Mouse (Mus musculus) limb, embryonic 10.5 days (tissue): Measurements from ENCODE around the gene Gm29735. TPM values are rescaled to one million over a fixed set of nuclear protein-coding genes. Genes with fewer than 3 reads are reported as not detected.
"Not testable (repeated sequence)": the region's sequence is repeated elsewhere in the genome, so short reads cannot be mapped to it uniquely, and the experiment has no call there.

Experiments used
- DNase-seq: peaks from one replicate; pipeline ENCODE4 v3.0.0-alpha.2; 2017; ENCODE audit warnings: low spot score
- H3K27ac ChIP-seq: fragments of 300-500 bp; sonication (generic); 2 replicates; pipeline ENCODE4 v1.5.1; 2016; ENCODE audit warnings: mild to moderate bottlenecking
- H3K27me3 ChIP-seq: fragments of 300-500 bp; sonication (generic); 2 replicates; pipeline ENCODE4 v1.6.1; 2016; ENCODE audit warnings: low read depth, mild to moderate bottlenecking; ENCODE audit not compliant: poor library complexity, severe bottlenecking
- H3K36me3 ChIP-seq: fragments of 300-500 bp; sonication (generic); 2 replicates; pipeline ENCODE4 v1.6.1; 2016; ENCODE audit warnings: mild to moderate bottlenecking, moderate library complexity
- H3K4me1 ChIP-seq: fragments of 300-500 bp; sonication (generic); 2 replicates; pipeline ENCODE4 v1.6.1; 2016
- H3K4me3 ChIP-seq: fragments of 300-500 bp; sonication (generic); 2 replicates; pipeline ENCODE4 v1.5.1; 2016; ENCODE audit warnings: mild to moderate bottlenecking, moderate library complexity
- H3K9me3 ChIP-seq: fragments of 300-500 bp; sonication (generic); replicated peaks from 2 replicates; pipeline ENCODE4 v1.6.1; 2016; ENCODE audit warnings: mild to moderate bottlenecking
- WGBS: fragments of 180-500 bp; shearing (Covaris S2); methylation state at CpG from one replicate; pipeline ENCODE4 v1.1.7; 2016; 5-methylcytosine and 5-hydroxymethylcytosine counted together
- polyA plus RNA-seq: library from polyadenylated mRNA; unstranded; fragments of >200 nt; fragmentation: Nextera tagmentation; extraction: Ambion mirVana; gene quantifications from 2 replicates; pipeline ENCODE4 v1.2.1, GENCODE M21; 2016

The Gm29735 gene
- polyA plus RNA-seq = not detected in 2 replicates

GRCm38 (mm10) chr7:142157013-142157412 lies at the start of gene Gm29735:
Gm29735 (minus strand) TSS chr7:142157113.
- not testable (repeated sequence) for H3K27ac ChIP-seq, H3K4me1 ChIP-seq, H3K9me3 ChIP-seq, H3K36me3 ChIP-seq, DNase-seq, H3K27me3 ChIP-seq, H3K4me3 ChIP-seq
- WGBS = 57% methylated on average over 2 of the region's 2 CpGs

GRCm38 (mm10) chr7:142205488-142205887 lies 48.6 kb upstream of the Gm29735 start:
- Histone ChIP-seq H3K4me3 (no peak overlapping the region), H3K27me3 (no peaks in the 10 kb centered on the region), H3K9me3 (no peaks in the 10 kb centered on the region), H3K4me1 (no peaks in the 10 kb centered on the region), H3K27ac (no peak overlapping the region), H3K36me3 (no peaks in the 10 kb centered on the region)
- DNase-seq = no peak

GRCm38 (mm10) chr7:142201064-142201463 lies 44.2 kb upstream of the Gm29735 start, which contains the start of gene Krtap5-3:
Krtap5-3 (plus strand) TSS chr7:142201364.
- no peaks in the 10 kb centered on the region for H3K36me3 ChIP-seq
- no peaks in the 10 kb centered on the region for H3K9me3 ChIP-seq
- no peak within 1 kb of the TSS for H3K4me3 ChIP-seq
- WGBS = 63% methylated on average over 1 of the region's 1 CpGs
- no peak within 1 kb of the TSS for H3K27ac ChIP-seq
- H3K27me3 ChIP-seq = no peaks in the 10 kb centered on the region
- no peak for DNase-seq
- no peaks in the 10 kb centered on the region for H3K4me1 ChIP-seq

- Histone ChIP-seq H3K4me1 (no peaks in the 10 kb centered on the region), H3K27me3 (no peaks in the 10 kb centered on the region), H3K4me3 (no peak overlapping the region), H3K9me3 (no peaks in the 10 kb centered on the region), H3K27ac (no peak overlapping the region), H3K36me3 (no peaks in the 10 kb centered on the region)
- DNase-seq = no peak
- 75% methylated on average over 2 of the region's 2 CpGs for WGBS
Measured at GRCm38 (mm10) chr7:142198748-142199147, 41.8 kb upstream of the Gm29735 start.

GRCm38 (mm10) chr7:142190289-142190688 lies 33.4 kb upstream of the Gm29735 start, which contains the start of gene Gm10153:
Gm10153 (minus strand) TSS chr7:142190389.
- Histone ChIP-seq H3K27ac (no peak within 1 kb of the TSS), H3K27me3 (no peaks in the 10 kb centered on the region), H3K4me1 (no peaks in the 10 kb centered on the region), H3K4me3 (no peak within 1 kb of the TSS), H3K36me3 (no peaks in the 10 kb centered on the region), H3K9me3 (no peaks in the 10 kb centered on the region)
- WGBS = 41% methylated on average over 2 of the region's 2 CpGs
- DNase-seq = no peak

GRCm38 (mm10) chr7:142188156-142188555 lies 31.2 kb upstream of the Gm29735 start:
- Histone ChIP-seq H3K27ac (no peak overlapping the region), H3K27me3 (no peaks in the 10 kb centered on the region), H3K4me1 (no peaks in the 10 kb centered on the region), H3K4me3 (no peak overlapping the region), H3K9me3 (no peaks in the 10 kb centered on the region), H3K36me3 (no peaks in the 10 kb centered on the region)
- WGBS = 76% methylated on average over 2 of the region's 2 CpGs
- no peak for DNase-seq

GRCm38 (mm10) chr7:142181021-142181420 lies 24.1 kb upstream of the Gm29735 start:
- Histone ChIP-seq H3K27ac (no peak overlapping the region), H3K27me3 (no peaks in the 10 kb centered on the region), H3K36me3 (no peaks in the 10 kb centered on the region), H3K4me3 (no peak overlapping the region), H3K9me3 (no peaks in the 10 kb centered on the region), H3K4me1 (no peaks in the 10 kb centered on the region)
- 50% methylated on average over 1 of the region's 1 CpGs for WGBS
- no peak for DNase-seq

- Histone ChIP-seq H3K36me3 (no peaks in the 10 kb centered on the region), H3K4me3 (no peak overlapping the region), H3K9me3 (no peaks in the 10 kb centered on the region), H3K4me1 (no peaks in the 10 kb centered on the region), H3K27ac (no peak overlapping the region), H3K27me3 (no peaks in the 10 kb centered on the region)
- DNase-seq = no peak
- 89% methylated on average over 1 of the region's 1 CpGs for WGBS
Measured at GRCm38 (mm10) chr7:142178685-142179084, 21.8 kb upstream of the Gm29735 start.

GRCm38 (mm10) chr7:142175905-142176304 lies 19.0 kb upstream of the Gm29735 start, which contains the start of gene Krtap5-2:
Krtap5-2 (minus strand) TSS chr7:142176005.
- not testable (repeated sequence) for H3K4me3 ChIP-seq, H3K27ac ChIP-seq, H3K9me3 ChIP-seq, H3K36me3 ChIP-seq, DNase-seq, H3K27me3 ChIP-seq, H3K4me1 ChIP-seq

GRCm38 (mm10) chr7:142169836-142170235 lies 12.9 kb upstream of the Gm29735 start:
- WGBS = 50% methylated on average over 3 of the region's 3 CpGs
- Histone ChIP-seq H3K9me3 (no peaks in the 10 kb centered on the region), H3K36me3 (no peaks in the 10 kb centered on the region), H3K27me3 (no peaks in the 10 kb centered on the region), H3K27ac (no peak overlapping the region), H3K4me3 (no peak overlapping the region), H3K4me1 (no peaks in the 10 kb centered on the region)
- DNase-seq = no peak

GRCm38 (mm10) chr7:142165639-142166038 lies 8.7 kb upstream of the Gm29735 start, which contains the start of gene Gm4553:
Gm4553 (minus strand) TSS chr7:142165739.
- not testable (repeated sequence) for H3K27ac ChIP-seq

GRCm38 (mm10) chr7:142159366-142159765 lies 2.5 kb upstream of the Gm29735 start:
- 93% methylated on average over 3 of the region's 3 CpGs for WGBS

More at GRCm38 (mm10) chr7:142165639-142166038, 8.7 kb upstream of the Gm29735 start, which contains the start of gene Gm4553:
- H3K36me3 ChIP-seq, H3K4me3 ChIP-seq, H3K27me3 ChIP-seq, DNase-seq, H3K9me3 ChIP-seq, H3K4me1 ChIP-seq: not testable (repeated sequence)

GRCm38 (mm10) chr7:142155308-142155707 lies 1.6 kb downstream of the Gm29735 start:
- 80% methylated on average over 1 of the region's 1 CpGs for WGBS
- no peaks in the 10 kb centered on the region for H3K27me3 ChIP-seq
- H3K4me3 ChIP-seq = no peak overlapping the region
- no peaks in the 10 kb centered on the region; the same call in 1 of the 2 replicates for H3K4me1 ChIP-seq
- no peaks in the 10 kb centered on the region for H3K36me3 ChIP-seq
- no peak for DNase-seq
- no peaks in the 10 kb centered on the region for H3K9me3 ChIP-seq
- no peak overlapping the region for H3K27ac ChIP-seq

More at GRCm38 (mm10) chr7:142159366-142159765, 2.5 kb upstream of the Gm29735 start:
- no peaks in the 10 kb centered on the region; the same call in 1 of the 2 replicates for H3K4me1 ChIP-seq
- H3K36me3 ChIP-seq = no peaks in the 10 kb centered on the region
- DNase-seq = no peak
- no peak overlapping the region for H3K27ac ChIP-seq
- H3K27me3 ChIP-seq = no peaks in the 10 kb centered on the region
- no peaks in the 10 kb centered on the region for H3K9me3 ChIP-seq
- H3K4me3 ChIP-seq = no peak overlapping the region

GRCm38 (mm10) chr7:142152191-142152590 lies 4.7 kb downstream of the Gm29735 start:
- no peak overlapping the region for H3K4me3 ChIP-seq
- WGBS = 71% methylated on average over 4 of the region's 4 CpGs
- H3K27ac ChIP-seq = no peak overlapping the region
- no peaks in the 10 kb centered on the region for H3K9me3 ChIP-seq
- H3K27me3 ChIP-seq = no peaks in the 10 kb centered on the region
- no peak for DNase-seq
- H3K4me1 ChIP-seq = no peaks in the 10 kb centered on the region; the same call in 1 of the 2 replicates
- H3K36me3 ChIP-seq = no peaks in the 10 kb centered on the region
